Mouse (Mus musculus): Measurements from ENCODE around the gene Wdr6. TPM values are rescaled to one million over a fixed set of nuclear protein-coding genes. Genes with fewer than 3 reads are reported as not detected.

Gene Wdr6
- polyA plus RNA-seq, 1 experiment from 2014 or later: 233 TPM

DNA sequence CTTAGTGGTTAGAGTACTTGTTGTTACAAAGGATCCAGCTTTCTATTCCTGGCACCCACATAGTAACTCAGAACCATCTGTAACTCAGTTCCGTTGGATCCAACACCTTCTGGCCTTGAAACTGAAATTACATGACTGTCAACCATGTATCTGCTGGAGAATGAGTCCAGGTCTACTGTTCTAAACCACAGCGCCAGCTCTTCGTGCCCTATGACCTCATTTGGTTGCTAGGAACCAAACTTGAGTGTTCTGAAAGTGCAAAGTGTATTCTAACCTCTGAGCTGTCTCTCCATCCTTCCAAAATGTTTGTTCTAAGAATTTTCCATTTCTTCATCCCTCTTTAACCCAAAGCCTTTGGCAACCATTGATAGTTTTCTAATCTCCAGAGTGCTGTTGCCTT is 32.6 kb downstream of the Wdr6 start:
- no peak overlapping the region for H3K27ac ChIP-seq
- H3K27me3 ChIP-seq (ENCODE audit: insufficient read depth, poor library complexity, severe bottlenecking): no peaks in the 10 kb centered on the region
- no peak for DNase-seq (ENCODE audit: low spot score)
- H3K9me3 ChIP-seq: no peaks in the 10 kb centered on the region
- no peak overlapping the region for H3K4me3 ChIP-seq
- WGBS: 98% methylated on average over 3 of the region's 3 CpGs
- H3K4me1 ChIP-seq (replicated peaks): no peaks in the 10 kb centered on the region
- peaks cover 97% of the 10 kb centered on the region for H3K36me3 ChIP-seq

- no peak for DNase-seq (ENCODE audit: low spot score)
- Histone ChIP-seq H3K36me3 (peaks cover 99% of the 10 kb centered on the region), H3K4me3 (no peak overlapping the region), H3K4me1 (replicated peaks) (no peaks in the 10 kb centered on the region), H3K27me3 (ENCODE audit: insufficient read depth, poor library complexity, severe bottlenecking) (no peaks in the 10 kb centered on the region), H3K9me3 (no peaks in the 10 kb centered on the region), H3K27ac (no peak overlapping the region)
Observed at GRCm38 (mm10) chr9:108540846-108541245, 37.7 kb downstream of the Wdr6 start.

GRCm38 (mm10) chr9:108531496-108531895 is 47.0 kb downstream of the Wdr6 start:
- DNase-seq (ENCODE audit: low spot score): no peak
- H3K36me3 ChIP-seq: peaks cover 95% of the 10 kb centered on the region
- no peak overlapping the region for H3K27ac ChIP-seq
- no peaks in the 10 kb centered on the region for H3K4me1 ChIP-seq (replicated peaks)
- H3K4me3 ChIP-seq: no peak overlapping the region
- 90% methylated on average over 1 of the region's 1 CpGs for WGBS
- H3K27me3 ChIP-seq (ENCODE audit: insufficient read depth, poor library complexity, severe bottlenecking): no peaks in the 10 kb centered on the region
- H3K9me3 ChIP-seq: no peaks in the 10 kb centered on the region

DNA sequence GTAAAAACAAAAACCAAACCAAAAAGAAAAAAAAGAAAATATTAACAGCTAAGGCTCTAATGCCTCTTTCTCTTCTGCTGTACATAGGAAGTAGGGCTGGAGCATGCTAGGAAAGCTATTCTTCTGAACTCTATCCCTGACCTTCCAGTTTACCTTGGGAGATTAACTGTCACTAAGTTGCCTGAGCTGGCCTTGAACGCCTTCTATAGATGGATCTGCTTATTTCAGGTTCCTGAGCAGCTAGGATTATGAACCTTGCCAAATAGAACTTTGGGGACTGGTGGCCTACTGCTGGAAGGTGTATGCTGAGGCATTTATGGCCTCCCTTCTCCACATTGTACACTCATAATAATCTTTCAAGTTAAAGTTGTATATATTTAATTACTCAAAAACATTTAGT is 47.6 kb downstream of the Wdr6 start:
- no peaks in the 10 kb centered on the region for H3K9me3 ChIP-seq
- peaks cover 89% of the 10 kb centered on the region for H3K36me3 ChIP-seq
- WGBS: 90% methylated on average over 1 of the region's 1 CpGs
- no peaks in the 10 kb centered on the region for H3K4me1 ChIP-seq (replicated peaks)
- no peaks in the 10 kb centered on the region for H3K27me3 ChIP-seq (ENCODE audit: insufficient read depth, poor library complexity, severe bottlenecking)
- no peak overlapping the region for H3K27ac ChIP-seq
- no peak for DNase-seq (ENCODE audit: low spot score)
- H3K4me3 ChIP-seq: no peak overlapping the region

GRCm38 (mm10) chr9:108525400-108525799 is 53.1 kb downstream of the Wdr6 start:
- Histone ChIP-seq H3K9me3 (no peaks in the 10 kb centered on the region), H3K36me3 (peaks cover 75% of the 10 kb centered on the region), H3K4me1 (replicated peaks) (no peaks in the 10 kb centered on the region), H3K27ac (no peak overlapping the region), H3K27me3 (ENCODE audit: insufficient read depth, poor library complexity, severe bottlenecking) (no peaks in the 10 kb centered on the region), H3K4me3 (no peak overlapping the region)
- WGBS: 86% methylated on average over 3 of the region's 3 CpGs
- no peak for DNase-seq (ENCODE audit: low spot score)

GRCm38 (mm10) chr9:108523341-108523740 is 55.2 kb downstream of the Wdr6 start:
- Histone ChIP-seq H3K27ac (no peak overlapping the region), H3K4me1 (replicated peaks) (peaks cover 13% of the 10 kb centered on the region), H3K4me3 (no peak overlapping the region), H3K9me3 (no peaks in the 10 kb centered on the region), H3K36me3 (peaks cover 70% of the 10 kb centered on the region), H3K27me3 (ENCODE audit: insufficient read depth, poor library complexity, severe bottlenecking) (no peaks in the 10 kb centered on the region)
- no peak for DNase-seq (ENCODE audit: low spot score)
- 97% methylated on average over 4 of the region's 4 CpGs for WGBS

MicroRNA genes within 50 kb of the gene (microRNA counts, 519-probe panel; counts per million panel counts)
- microRNA mmu-miR-191 (3,734 counts per million, percentile 87 among the panel's probes with 10 or more counts), microRNA mmu-miR-425 (1,255 counts per million, percentile 77 among the panel's probes with 10 or more counts)

Other genes with a start within 250 kb of the Wdr6 start
- gene Gpx1, start 239.8 kb downstream of the Wdr6 start, polyA plus RNA-seq (2016; fragmentation: Nextera tagmentation; extraction: Ambion mirVana): 816 and 892 TPM in 2 replicates
- gene Usp4, start 230.9 kb downstream of the Wdr6 start, polyA plus RNA-seq (2016; fragmentation: Nextera tagmentation; extraction: Ambion mirVana): 124 and 128 TPM in 2 replicates
- 0.58 and 0.69 TPM in 2 replicates for gene 1700102P08Rik, start 185.9 kb downstream of the Wdr6 start, polyA plus RNA-seq (2016; fragmentation: Nextera tagmentation; extraction: Ambion mirVana)
- 1.0 and 1.2 TPM in 2 replicates for gene Ccdc36, start 150.3 kb downstream of the Wdr6 start, polyA plus RNA-seq (2016; fragmentation: Nextera tagmentation; extraction: Ambion mirVana)
- not detected in 2 replicates for gene BC048562, start 142.3 kb downstream of the Wdr6 start, polyA plus RNA-seq (2016; fragmentation: Nextera tagmentation; extraction: Ambion mirVana)
- 56.1 and 56.9 TPM in 2 replicates for gene Ccdc71, start 118.2 kb downstream of the Wdr6 start, polyA plus RNA-seq (2016; fragmentation: Nextera tagmentation; extraction: Ambion mirVana)
- 29.5 and 41.3 TPM in 2 replicates for gene Klhdc8b, start 117.2 kb downstream of the Wdr6 start, polyA plus RNA-seq (2016; fragmentation: Nextera tagmentation; extraction: Ambion mirVana)
- gene Lamb2, start 99.0 kb downstream of the Wdr6 start, polyA plus RNA-seq (2016; fragmentation: Nextera tagmentation; extraction: Ambion mirVana): 40.8 and 41.0 TPM in 2 replicates
- gene Usp19, start 88.1 kb downstream of the Wdr6 start, polyA plus RNA-seq (2016; fragmentation: Nextera tagmentation; extraction: Ambion mirVana): 86.5 and 87.8 TPM in 2 replicates
- gene Qars, start 71.0 kb downstream of the Wdr6 start, polyA plus RNA-seq (2016; fragmentation: Nextera tagmentation; extraction: Ambion mirVana): 103 and 112 TPM in 2 replicates
- 153 and 168 TPM in 2 replicates for gene Qrich1, start 61.9 kb downstream of the Wdr6 start, polyA plus RNA-seq (2016; fragmentation: Nextera tagmentation; extraction: Ambion mirVana)
- gene Impdh2, start 18.5 kb downstream of the Wdr6 start, polyA plus RNA-seq (2016; fragmentation: Nextera tagmentation; extraction: Ambion mirVana): 185 and 214 TPM in 2 replicates
- gene Ndufaf3, start 11.3 kb downstream of the Wdr6 start, polyA plus RNA-seq (2016; fragmentation: Nextera tagmentation; extraction: Ambion mirVana): 57.0 and 69.3 TPM in 2 replicates
- gene Dalrd3, start 8.9 kb downstream of the Wdr6 start, polyA plus RNA-seq (2016; fragmentation: Nextera tagmentation; extraction: Ambion mirVana): 169 and 222 TPM in 2 replicates
- gene P4htm, start 18.9 kb upstream of the Wdr6 start, polyA plus RNA-seq (2016; fragmentation: Nextera tagmentation; extraction: Ambion mirVana): 7.3 and 12.2 TPM in 2 replicates
- 56.4 and 58.8 TPM in 2 replicates for gene Arih2, start 70.6 kb upstream of the Wdr6 start, polyA plus RNA-seq (2016; fragmentation: Nextera tagmentation; extraction: Ambion mirVana)
- gene Slc25a20, start 83.3 kb upstream of the Wdr6 start, polyA plus RNA-seq (2016; fragmentation: Nextera tagmentation; extraction: Ambion mirVana): 30.0 and 33.8 TPM in 2 replicates
- gene Prkar2a, start 110.6 kb upstream of the Wdr6 start, polyA plus RNA-seq (2016; fragmentation: Nextera tagmentation; extraction: Ambion mirVana): 34.2 and 35.0 TPM in 2 replicates
- 87.2 and 117 TPM in 2 replicates for gene Ip6k2, start 205.1 kb upstream of the Wdr6 start, polyA plus RNA-seq (2016; fragmentation: Nextera tagmentation; extraction: Ambion mirVana)
- 14.9 and 16.2 TPM in 2 replicates for gene Nckipsd, start 229.6 kb upstream of the Wdr6 start, polyA plus RNA-seq (2016; fragmentation: Nextera tagmentation; extraction: Ambion mirVana)
- 4.5 and 7.2 TPM in 2 replicates for gene Celsr3, start 247.6 kb upstream of the Wdr6 start, polyA plus RNA-seq (2016; fragmentation: Nextera tagmentation; extraction: Ambion mirVana)